Mouse (Mus musculus): Measurements from ENCODE around the gene Ing5. TPM values are rescaled to one million over a fixed set of nuclear protein-coding genes. Genes with fewer than 3 reads are reported as not detected.
"Not testable (repeated sequence)": the region's sequence is repeated elsewhere in the genome, so short reads cannot be mapped to it uniquely, and the experiment has no call there.

Gene Ing5
- polyA plus RNA-seq, 1 experiment, result 11.0 TPM

DNA sequence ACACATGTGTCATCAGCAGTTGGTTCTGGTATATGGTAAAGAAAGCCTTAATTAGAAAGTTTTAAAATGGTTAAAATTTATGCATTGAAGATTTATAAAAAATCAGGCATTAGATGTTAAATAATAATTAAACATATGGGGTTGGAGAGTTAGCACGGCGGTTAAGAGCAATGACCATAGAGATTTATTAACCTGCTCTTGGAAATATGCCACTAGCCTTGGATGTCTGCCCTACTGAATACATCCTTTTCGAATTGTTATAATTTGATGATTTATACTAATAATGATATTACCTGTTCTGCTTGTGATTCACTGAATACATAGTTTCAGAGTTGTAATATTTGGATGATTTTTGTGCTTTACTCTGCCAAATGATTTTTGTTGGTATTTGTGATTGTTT lies 54.2 kb downstream of the Ing5 start:
- Histone ChIP-seq H3K27ac (ENCODE audit: control insufficient read depth, insufficient read depth, low read length) (no peak overlapping the region), H3K36me3 (ENCODE audit: control insufficient read depth, insufficient read depth, low read length) (no peaks in the 10 kb centered on the region), H3K4me3 (ENCODE audit: control insufficient read depth, insufficient read depth, low read length) (no peak overlapping the region), H3K4me1 (replicated peaks; ENCODE audit: control insufficient read depth, insufficient read depth, low read length) (no peaks in the 10 kb centered on the region), H3K27me3 (ENCODE audit: control insufficient read depth, insufficient read depth, low read length) (no peaks in the 10 kb centered on the region)
- no peak for TF ChIP-seq POLR2A (IDR thresholded peaks at IDR 0.05; ENCODE audit: control insufficient read depth, extremely low read depth, insufficient read depth, low read length, poor library complexity)
- no peak for TF ChIP-seq CTCF (IDR thresholded peaks at IDR 0.05; ENCODE audit: borderline replicate concordance, control insufficient read depth, extremely low read depth, insufficient read depth, low read length, poor library complexity)
- DNase-seq, result no peak
- 92% methylated on average over 3 of the region's 3 CpGs for WGBS

GRCm38 (mm10) chr1:93859619-93860018 lies 55.9 kb downstream of the Ing5 start:
- Histone ChIP-seq H3K27me3 (ENCODE audit: control insufficient read depth, insufficient read depth, low read length) (no peaks in the 10 kb centered on the region), H3K4me1 (replicated peaks; ENCODE audit: control insufficient read depth, insufficient read depth, low read length) (no peaks in the 10 kb centered on the region), H3K4me3 (ENCODE audit: control insufficient read depth, insufficient read depth, low read length) (no peak overlapping the region), H3K36me3 (ENCODE audit: control insufficient read depth, insufficient read depth, low read length) (no peaks in the 10 kb centered on the region), H3K27ac (ENCODE audit: control insufficient read depth, insufficient read depth, low read length) (no peak overlapping the region)
- TF ChIP-seq POLR2A (IDR thresholded peaks at IDR 0.05; ENCODE audit: control insufficient read depth, extremely low read depth, insufficient read depth, low read length, poor library complexity) (no peak), CTCF (IDR thresholded peaks at IDR 0.05; ENCODE audit: borderline replicate concordance, control insufficient read depth, extremely low read depth, insufficient read depth, low read length, poor library complexity) (no peak)
- no peak for DNase-seq

DNA sequence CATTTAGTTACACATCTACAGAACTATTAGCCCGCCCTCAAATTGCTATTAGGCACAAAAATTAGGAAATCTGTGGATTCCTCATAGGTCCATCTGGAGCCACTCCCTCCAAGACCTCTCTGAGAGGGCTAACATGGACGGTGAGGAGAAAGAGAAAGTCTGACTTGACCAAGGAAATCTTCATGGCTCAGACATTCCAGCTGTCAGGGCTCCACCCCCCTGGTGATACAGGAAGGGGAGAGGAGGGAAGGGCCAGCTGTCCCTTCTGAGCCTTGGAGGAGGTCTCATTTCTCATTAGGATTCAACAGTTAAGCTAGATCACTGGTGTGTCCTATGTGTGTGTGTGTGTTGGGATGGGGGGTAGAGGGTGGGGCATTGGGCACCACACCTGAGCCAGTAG lies 57.3 kb downstream of the Ing5 start, which contains the start of gene Gal3st2:
Gal3st2 (plus strand) TSS at position 259 of the 400 bp plus-strand sequence.
- not testable (repeated sequence) for H3K27me3 ChIP-seq (ENCODE audit: control insufficient read depth, insufficient read depth, low read length); DNase-seq; H3K4me3 ChIP-seq (ENCODE audit: control insufficient read depth, insufficient read depth, low read length); H3K4me1 ChIP-seq (replicated peaks; ENCODE audit: control insufficient read depth, insufficient read depth, low read length); H3K36me3 ChIP-seq (ENCODE audit: control insufficient read depth, insufficient read depth, low read length); H3K27ac ChIP-seq (ENCODE audit: control insufficient read depth, insufficient read depth, low read length)
- 73% methylated on average over 2 of the region's 2 CpGs for WGBS

Other genes starting within 250 kb of the Ing5 start
- 127 and 164 TPM in 2 replicates for gene Stk25, start 145.3 kb upstream of the Ing5 start, polyA plus RNA-seq (2012; rRNA removed)
- 19.9 and 30.7 TPM in 2 replicates for gene Bok, start 118.3 kb upstream of the Ing5 start, polyA plus RNA-seq (2012; rRNA removed)
- 69.1 and 75.6 TPM in 2 replicates for gene Atg4b, start 52.5 kb upstream of the Ing5 start, polyA plus RNA-seq (2012; rRNA removed)
- gene Thap4, start 49.1 kb upstream of the Ing5 start, polyA plus RNA-seq (2012; rRNA removed), result 34.5 and 38.9 TPM in 2 replicates
- gene Dtymk, start 2.0 kb upstream of the Ing5 start, polyA plus RNA-seq (2012; rRNA removed), result 146 and 149 TPM in 2 replicates
- 29.3 and 41.7 TPM in 2 replicates for gene D2hgdh, start 20.9 kb downstream of the Ing5 start, polyA plus RNA-seq (2012; rRNA removed)
- gene Gal3st2, start 57.3 kb downstream of the Ing5 start, polyA plus RNA-seq (2012; rRNA removed), result 1.5 and 2.6 TPM in 2 replicates
- 2.5 and 2.6 TPM in 2 replicates for gene Gal3st2b, start 114.3 kb downstream of the Ing5 start, polyA plus RNA-seq (2012; rRNA removed)
- 0.03 and 0.08 TPM in 2 replicates for gene Gal3st2c, start 186.5 kb downstream of the Ing5 start, polyA plus RNA-seq (2012; rRNA removed)
- gene Neu4, start 216.5 kb downstream of the Ing5 start, polyA plus RNA-seq (2012; rRNA removed), result not detected in 2 replicates
- gene Pdcd1, start 248.6 kb downstream of the Ing5 start, polyA plus RNA-seq (2012; rRNA removed), result 21.8 and 25.0 TPM in 2 replicates

Measured in thymus, adult 2 months (tissue).